Mouse (Mus musculus) layer of hippocampus, adult 9-11 months (tissue): ENCODE measurements around the gene Ssna1.

Experiments used
- DNase-seq: peaks from one replicate; pipeline ENCODE4 v3.0.0; 2022

Ssna1 gene

DNA sequence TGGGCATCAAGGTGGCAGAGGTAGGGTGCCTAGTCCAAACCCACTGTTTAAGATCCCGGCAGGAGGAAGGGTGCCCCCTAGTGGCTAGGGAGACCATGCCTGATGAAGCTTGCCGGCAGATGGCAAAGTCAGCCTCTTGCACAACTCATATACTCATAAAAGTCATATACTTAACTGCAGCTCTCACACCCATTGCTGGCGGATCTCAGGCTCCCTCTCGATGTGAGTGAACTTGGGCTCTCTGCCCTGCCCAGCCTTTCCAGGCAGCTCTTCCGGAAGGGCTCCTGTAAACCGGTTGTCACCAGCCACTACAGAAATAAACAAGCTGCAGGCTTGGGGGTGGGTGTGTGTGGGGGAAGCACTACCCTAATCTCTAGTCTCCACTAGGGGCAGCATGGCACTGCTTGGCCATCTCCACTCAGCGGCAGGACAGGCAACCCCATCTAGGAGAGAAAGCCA, 43.8 kb downstream of the Ssna1 start:
- peak; percentile 90 for DNase-seq

DNA sequence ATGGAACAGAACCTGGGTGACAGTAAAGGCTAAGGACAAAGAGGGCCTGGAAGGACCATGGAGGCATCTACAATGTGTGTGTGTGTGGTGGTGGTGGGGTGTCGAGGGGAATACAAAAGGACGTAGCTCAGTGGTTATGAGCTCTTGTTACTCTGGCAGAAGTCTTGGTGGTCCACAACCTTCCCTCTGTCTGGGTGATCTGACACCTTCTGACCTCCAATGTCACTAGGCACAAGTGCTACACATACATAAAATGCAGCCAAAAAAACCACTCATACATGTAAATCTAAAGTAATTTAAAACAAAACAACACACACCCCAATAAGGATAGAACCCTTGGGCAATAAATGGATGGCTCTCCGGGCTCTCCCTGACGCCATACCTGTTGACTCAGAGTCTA, 44.8 kb downstream of the Ssna1 start:
- DNase-seq: no peak

- DNase-seq: peak; percentile 83
Measured at GRCm38 (mm10) chr2:25226864-25227263, 45.4 kb downstream of the Ssna1 start.

DNA sequence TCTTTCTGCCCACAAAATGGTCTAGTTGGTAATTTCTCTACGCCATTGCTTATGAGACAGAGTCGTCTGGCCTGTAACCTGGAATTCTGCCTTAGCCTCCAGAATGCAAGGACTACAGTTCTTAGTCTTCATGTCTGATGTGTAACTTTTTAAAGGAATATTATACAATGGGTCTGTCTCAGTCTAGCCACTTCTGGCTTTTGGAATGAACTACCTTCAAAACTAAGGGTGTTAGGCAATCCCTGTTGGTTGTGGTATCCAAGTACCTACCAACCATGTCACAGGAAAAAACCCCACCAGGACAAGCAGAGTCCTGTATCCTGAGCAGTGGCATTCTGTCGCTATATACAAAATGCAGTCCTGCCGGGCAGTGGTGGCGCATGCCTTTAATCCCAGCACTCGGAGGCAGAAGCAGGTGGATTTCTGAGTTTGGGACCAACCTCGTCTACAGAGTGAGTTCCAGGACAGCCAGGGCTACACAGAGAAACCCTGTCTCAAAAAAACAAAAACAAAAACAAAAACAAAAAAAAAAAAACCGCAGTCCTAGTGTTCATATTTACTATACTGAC, 46.3 kb downstream of the Ssna1 start:
- no peak for DNase-seq

GRCm38 (mm10) chr2:25224766-25225752, 47.2 kb downstream of the Ssna1 start:
- peak; percentile 100 for DNase-seq

- no peak for DNase-seq
Measured at GRCm38 (mm10) chr2:25224492-25224765, 47.8 kb downstream of the Ssna1 start, which contains the start of gene Tubb4b. Tubb4b (minus strand) TSS chr2:25224702.

DNA sequence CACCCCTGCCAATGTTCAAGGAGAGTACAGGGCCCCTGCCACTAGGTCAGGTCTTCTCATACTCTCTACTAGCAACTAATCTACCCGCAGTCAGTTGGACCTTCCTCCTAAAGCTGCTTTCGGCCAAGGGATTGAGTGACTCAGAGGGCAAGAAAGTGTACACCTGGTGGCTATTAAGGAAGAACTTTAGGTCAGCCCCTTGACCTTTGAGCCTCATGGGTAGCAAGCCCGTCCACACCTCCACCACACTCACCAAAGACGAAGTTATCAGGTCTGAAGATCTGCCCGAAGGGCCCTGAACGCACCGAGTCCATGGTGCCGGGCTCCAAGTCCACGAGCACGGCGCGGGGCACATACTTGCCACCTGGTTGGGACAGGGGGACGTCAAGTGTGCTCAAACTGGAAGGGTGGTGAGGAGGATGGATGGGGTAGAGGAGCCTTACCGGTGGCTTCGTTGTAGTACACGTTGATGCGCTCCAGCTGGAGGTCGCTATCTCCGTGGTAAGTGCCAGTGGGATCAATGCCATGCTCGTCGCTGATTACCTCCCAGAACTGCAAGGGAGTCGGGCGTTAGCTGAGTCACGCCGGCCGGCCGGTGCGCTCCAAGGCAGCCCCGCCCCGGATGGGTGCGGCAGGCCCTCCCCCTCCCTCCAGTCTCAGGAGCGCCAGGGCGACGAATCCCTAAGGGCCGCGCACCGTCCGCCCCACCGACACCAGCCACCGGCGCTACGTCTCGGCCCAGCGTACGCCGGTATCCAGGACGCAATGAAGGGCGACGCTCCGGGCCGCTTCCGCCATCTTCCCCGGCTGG, 48.4 kb downstream of the Ssna1 start:
- DNase-seq: peak; percentile 83

DNA sequence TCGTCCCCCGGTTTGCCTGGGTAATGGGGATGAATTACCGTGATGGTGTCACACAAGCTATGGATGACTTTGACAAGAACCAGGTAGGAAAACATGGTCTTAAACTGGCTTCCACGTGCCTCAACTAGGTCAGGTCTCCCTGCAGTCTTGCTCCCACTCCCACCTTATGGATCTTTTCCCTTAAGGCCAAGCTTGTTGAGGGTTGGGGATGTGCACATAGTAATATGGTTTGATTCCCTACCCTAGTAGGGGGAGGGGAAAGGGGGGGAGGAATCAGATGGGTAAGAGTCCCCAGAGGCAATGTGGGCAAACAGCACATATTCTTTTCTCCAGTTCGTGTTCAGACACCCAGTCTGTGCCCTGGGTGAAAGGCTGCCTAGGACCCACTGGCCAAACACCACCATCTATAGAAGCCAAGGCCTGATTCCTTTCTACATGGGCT, 50.9 kb downstream of the Ssna1 start:
- DNase-seq: no peak
